Mouse (Mus musculus): ENCODE results near the gene Sumf2. TPM values are rescaled to one million over a fixed set of nuclear protein-coding genes. Genes with fewer than 3 reads are reported as not detected.

The Sumf2 gene
- total and polyA plus RNA-seq, 3 experiments: 32.9 to 35.8 TPM; not detected in 1

DNA sequence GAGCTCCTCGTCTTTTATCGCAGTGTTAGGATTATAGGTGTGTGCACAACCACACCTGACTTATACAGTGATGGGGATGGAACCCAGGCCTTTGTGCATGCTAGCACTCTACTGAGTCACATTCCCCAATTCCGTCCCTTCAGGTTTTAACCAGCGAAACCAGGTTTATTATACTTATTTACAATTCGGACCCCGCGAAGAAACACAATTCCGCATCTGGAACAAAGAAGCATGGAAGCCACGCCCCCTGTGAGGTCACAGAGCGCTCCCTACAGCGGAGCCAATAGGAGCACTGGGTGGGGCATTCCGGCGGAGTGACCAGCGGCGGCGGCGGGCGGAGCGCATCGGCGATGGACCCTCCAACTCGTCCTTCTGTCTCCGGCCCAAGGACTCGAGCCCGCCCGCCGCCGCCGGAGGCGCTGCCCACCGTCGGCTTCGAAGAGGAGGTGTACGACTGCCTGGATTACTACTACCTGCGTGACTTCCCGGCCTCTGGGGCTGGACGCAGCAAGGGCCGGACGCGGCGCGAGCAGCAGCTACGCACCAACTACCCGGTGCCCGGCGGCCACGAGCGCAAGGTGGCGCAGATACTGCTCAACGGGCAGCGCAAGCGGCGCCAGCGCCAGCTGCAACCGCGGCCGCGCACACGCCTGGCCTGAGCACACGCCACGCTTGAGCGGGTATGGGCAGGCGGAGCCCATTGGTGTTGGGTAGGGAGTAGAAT is 61.6 kb downstream of the Sumf2 start, which contains the start of gene Nupr1l:
Gene Nupr1l, plus strand, starts transcription at position 299 of the 724 bp plus-strand sequence.
- peaks cover 0 to 9% of the 10 kb centered on the region in 2 experiments; a peak in 3 of 4 replicates for H3K4me1 ChIP-seq (ENCODE audit: control insufficient read depth in 1 of 2, insufficient read depth in 2 of 2, low read length in 2 of 2)
- no peak within 1 kb of the TSS for H3K27ac ChIP-seq (ENCODE audit: control insufficient read depth, low read depth, low read length)
- H3K9me3 ChIP-seq (replicated peaks; ENCODE audit: insufficient read depth, low read length): no peaks in the 10 kb centered on the region
- H3K36me3 ChIP-seq (ENCODE audit: control insufficient read depth in 1 of 2, insufficient read depth in 2 of 2, low read length in 2 of 2): peaks cover 0 to 12% of the 10 kb centered on the region in 2 experiments; a peak in 2 of 4 replicates
- peak within 1 kb of the TSS; percentile 78 to 89 for H3K4me3 ChIP-seq (ENCODE audit: control insufficient read depth in 1 of 2, insufficient read depth in 1 of 2, low read depth in 2 of 2, low read length in 2 of 2)
- H3K9ac ChIP-seq (ENCODE audit: control insufficient read depth, low read depth, low read length, poor library complexity, severe bottlenecking): peak within 1 kb of the TSS; percentile 80
- H3K27me3 ChIP-seq (ENCODE audit: control insufficient read depth in 1 of 2, insufficient read depth in 2 of 2, low read length in 2 of 2): no peaks in the 10 kb centered on the region
- DNase-seq (ENCODE audit: low read depth, low spot score): peak; percentile 90
- peaks cover 3% of the 10 kb centered on the region; the same call in 1 of the 2 replicates for H3K79me2 ChIP-seq (ENCODE audit: control insufficient read depth, insufficient read depth, low read length, poor library complexity)
- 0 out of 2 replicates have a peak, but pooled peaks have one; percentile 16 for TF ChIP-seq MAX (IDR thresholded peaks at IDR 0.05; ENCODE audit: low read length)
- no peak for TF ChIP-seq MYB (IDR thresholded peaks at IDR 0.05; ENCODE audit: low read depth, low read length)
- TF ChIP-seq USF2 (IDR thresholded peaks at IDR 0.05; ENCODE audit: borderline replicate concordance in 1 of 2, insufficient read depth in 1 of 2, low read depth in 1 of 2, low read length in 2 of 2): no peak
- TF ChIP-seq RCOR1 (IDR thresholded peaks at IDR 0.05; ENCODE audit: low read depth, low read length): no peak
- peak; percentile 25; the same call in 1 of the 2 replicates for TF ChIP-seq NRF1 (IDR thresholded peaks at IDR 0.05; ENCODE audit: insufficient read depth, low read depth, low read length, poor library complexity, severe bottlenecking)
- no peak for TF ChIP-seq ZC3H11A (IDR thresholded peaks at IDR 0.05; ENCODE audit: low read depth, low read length)
- peak; percentile 61; the same call in 1 of the 2 replicates for TF ChIP-seq POLR2AphosphoS2 (IDR thresholded peaks at IDR 0.05; ENCODE audit: low read length)
- TF ChIP-seq CHD2 (IDR thresholded peaks at IDR 0.05; ENCODE audit: low read length): no peak
- no peak for TF ChIP-seq POLR2AphosphoS5 (IDR thresholded peaks at IDR 0.05; ENCODE audit: borderline replicate concordance, low read depth, low read length)
- peak; percentile 47; the same call in 1 of the 2 replicates for TF ChIP-seq HCFC1 (IDR thresholded peaks at IDR 0.05; ENCODE audit: low read depth, low read length)
- no peak for TF ChIP-seq TBP (IDR thresholded peaks at IDR 0.05; ENCODE audit: low read depth, low read length)
- no peak for TF ChIP-seq MEF2A (IDR thresholded peaks at IDR 0.05; ENCODE audit: extremely low read depth, insufficient replicate concordance, low read depth, low read length, poor library complexity, severe bottlenecking)
- TF ChIP-seq CHD1 (IDR thresholded peaks at IDR 0.05; ENCODE audit: low read depth, low read length): no peak
- peak; percentile 61 for TF ChIP-seq NELFE (IDR thresholded peaks at IDR 0.05; ENCODE audit: low read depth, low read length)
- TF ChIP-seq GABPA (IDR thresholded peaks at IDR 0.05; ENCODE audit: low read depth, low read length): no peak
- TF ChIP-seq RAD21 (IDR thresholded peaks at IDR 0.05; ENCODE audit: low read depth, low read length): no peak
- TF ChIP-seq MAZ (IDR thresholded peaks at IDR 0.05; ENCODE audit: low read depth, low read length): no peak
- no peak for TF ChIP-seq CTCF (IDR thresholded peaks at IDR 0.05 in 2 of 3, conservative IDR thresholded peaks at IDR 0.05 in 1 of 3; ENCODE audit: control insufficient read depth in 1 of 3, insufficient read depth in 1 of 3, low read depth in 2 of 3, low read length in 3 of 3, poor library complexity in 1 of 3, severe bottlenecking in 1 of 3)
- no peak for TF ChIP-seq BHLHE40 (IDR thresholded peaks at IDR 0.05; ENCODE audit: borderline replicate concordance, low read depth, low read length)
- TF ChIP-seq SMC3 (IDR thresholded peaks at IDR 0.05; ENCODE audit: low read depth, low read length): no peak
- no peak for TF ChIP-seq E2F4 (IDR thresholded peaks at IDR 0.05; ENCODE audit: borderline replicate concordance, low read depth, low read length)
- 0 out of 2 replicates have a peak, but pooled peaks have one; percentile 18 for TF ChIP-seq TCF12 (IDR thresholded peaks at IDR 0.05; ENCODE audit: low read depth, low read length)
- no peak for TF ChIP-seq JUND (IDR thresholded peaks at IDR 0.05; ENCODE audit: low read depth, low read length)
- peak in 1 of 2 experiments; percentile 75; a peak in 2 of 4 replicates for TF ChIP-seq POLR2A (IDR thresholded peaks at IDR 0.05; ENCODE audit: control insufficient read depth in 1 of 2, insufficient read depth in 1 of 2, low read depth in 1 of 2, low read length in 2 of 2, poor library complexity in 1 of 2)
- no peak for TF ChIP-seq KAT2A (conservative IDR thresholded peaks at IDR 0.05; ENCODE audit: low read depth, low read length)
- TF ChIP-seq USF1 (IDR thresholded peaks at IDR 0.05; ENCODE audit: low read depth, low read length): no peak
- no peak for TF ChIP-seq TAL1 (IDR thresholded peaks at IDR 0.05; ENCODE audit: low read length)
- TF ChIP-seq MYC (IDR thresholded peaks at IDR 0.05; ENCODE audit: low read depth, low read length): 0 out of 2 replicates have a peak, but pooled peaks have one; percentile 17
- TF ChIP-seq ZNF384 (IDR thresholded peaks at IDR 0.05; ENCODE audit: low read depth, low read length): no peak
- TF ChIP-seq MAFK (IDR thresholded peaks at IDR 0.05; ENCODE audit: borderline replicate concordance, low read depth, low read length): no peak
- TF ChIP-seq ZMIZ1 (IDR thresholded peaks at IDR 0.05; ENCODE audit: low read depth, low read length): no peak
- TF ChIP-seq UBTF (IDR thresholded peaks at IDR 0.05; ENCODE audit: borderline replicate concordance, insufficient read depth, low read depth, low read length): no peak
- TF ChIP-seq MXI1 (IDR thresholded peaks at IDR 0.05; ENCODE audit: low read depth, low read length): peak; percentile 32
- no peak for TF ChIP-seq EP300 (IDR thresholded peaks at IDR 0.05; ENCODE audit: low read depth in 1 of 2, low read length in 2 of 2)
- TF ChIP-seq ZKSCAN1 (IDR thresholded peaks at IDR 0.05; ENCODE audit: low read depth, low read length): no peak
